Mouse (Mus musculus) liver, embryonic 18 days (tissue): Measurements from ENCODE around the gene Cmtm5. TPM values are rescaled to one million over a fixed set of nuclear protein-coding genes. Genes with fewer than 3 reads are reported as not detected.

Experiments used
- polyA plus RNA-seq: library from polyadenylated mRNA; depleted of rRNA; stranded (reverse); fragments of >200 nt; gene quantifications from 2 replicates; pipeline ENCODE4 v1.2.3, GENCODE M21; 2012; rRNA removed

The Cmtm5 gene
- polyA plus RNA-seq = 0.04 TPM in 1 of 2 replicates, not detected in the other

GRCm38 (mm10) chr14:54935904-54936830 is at the start of gene Cmtm5:
Cmtm5 (plus strand) TSS chr14:54936261.

GRCm38 (mm10) chr14:54892200-54892599 is 43.9 kb upstream of the Cmtm5 start, which contains the start of gene Pabpn1:
Pabpn1 (plus strand) TSS chr14:54892500.

GRCm38 (mm10) chr14:54912886-54913285 is 23.2 kb upstream of the Cmtm5 start, which contains the start of gene Slc22a17:
Slc22a17 (minus strand) TSS chr14:54913132.

GRCm38 (mm10) chr14:54925349-54926342 is 10.4 kb upstream of the Cmtm5 start, which contains the start of gene Efs:
Efs (minus strand) TSS chr14:54926126.

GRCm38 (mm10) chr14:54932645-54933150 is 3.4 kb upstream of the Cmtm5 start, which contains the start of gene Il25:
Il25 (plus strand) TSS chr14:54932695.

GRCm38 (mm10) chr14:54966320-54966977 is 30.4 kb downstream of the Cmtm5 start, which contains the start of gene Myh6:
Myh6 (minus strand) TSS chr14:54966927.

GRCm38 (mm10) chr14:54976633-54977032 is 40.6 kb downstream of the Cmtm5 start, which contains the start of gene Gm17428:
Gm17428 (plus strand) TSS chr14:54976933.

Other genes with a start within 250 kb of the Cmtm5 start
- 46.0 and 56.8 TPM in 2 replicates for gene Acin1, start 249.3 kb upstream of the Cmtm5 start, polyA plus RNA-seq
- 0.05 and 0.06 TPM in 2 replicates for gene Gm29776, start 237.4 kb upstream of the Cmtm5 start, polyA plus RNA-seq
- gene Cebpe, start 224.1 kb upstream of the Cmtm5 start, polyA plus RNA-seq = 25.7 and 34.3 TPM in 2 replicates
- 4.7 and 5.1 TPM in 2 replicates for gene Slc7a8, start 154.3 kb upstream of the Cmtm5 start, polyA plus RNA-seq
- gene Rnf212b, start 122.1 kb upstream of the Cmtm5 start, polyA plus RNA-seq = not detected in 2 replicates
- 1.5 and 2.1 TPM in 2 replicates for gene Homez, start 65.3 kb upstream of the Cmtm5 start, polyA plus RNA-seq
- 1.9 and 2.0 TPM in 2 replicates for gene Ppp1r3e, start 58.7 kb upstream of the Cmtm5 start, polyA plus RNA-seq
- gene Bcl2l2, start 52.9 kb upstream of the Cmtm5 start, polyA plus RNA-seq = 8.9 and 9.0 TPM in 2 replicates
- 0.07 and 0.12 TPM in 2 replicates for gene Gm20521, start 52.8 kb upstream of the Cmtm5 start, polyA plus RNA-seq
- gene Pabpn1, start 43.8 kb upstream of the Cmtm5 start, polyA plus RNA-seq = 101 and 125 TPM in 2 replicates
- gene Slc22a17, start 23.1 kb upstream of the Cmtm5 start, polyA plus RNA-seq = 4.2 and 5.5 TPM in 2 replicates
- gene Efs, start 10.1 kb upstream of the Cmtm5 start, polyA plus RNA-seq = 0.38 and 0.47 TPM in 2 replicates
- not detected in 2 replicates for gene Il25, start 3.6 kb upstream of the Cmtm5 start, polyA plus RNA-seq
- gene Myh6, start 30.7 kb downstream of the Cmtm5 start, polyA plus RNA-seq = 0.05 and 0.14 TPM in 2 replicates
- not detected in 2 replicates for gene Gm17428, start 40.7 kb downstream of the Cmtm5 start, polyA plus RNA-seq
- 0.06 and 0.11 TPM in 2 replicates for gene Myh7, start 58.4 kb downstream of the Cmtm5 start, polyA plus RNA-seq
- gene Ngdn, start 79.2 kb downstream of the Cmtm5 start, polyA plus RNA-seq = 20.9 and 22.6 TPM in 2 replicates
- gene Zfhx2, start 156.1 kb downstream of the Cmtm5 start, polyA plus RNA-seq = 0.26 and 0.29 TPM in 2 replicates
- gene Thtpa, start 158.5 kb downstream of the Cmtm5 start, polyA plus RNA-seq = 3.3 and 3.6 TPM in 2 replicates
- gene Ap1g2, start 170.3 kb downstream of the Cmtm5 start, polyA plus RNA-seq = 8.7 and 9.3 TPM in 2 replicates
- 0.02 and 0.03 TPM in 2 replicates for gene Jph4, start 180.7 kb downstream of the Cmtm5 start, polyA plus RNA-seq